Mouse (Mus musculus) brain, embryonic 14.5 days (tissue): ENCODE results near the gene Cd9.

Experiments
- CTCF ChIP-seq: fragments of 200-500 bp; IDR thresholded peaks from 2 replicates; pipeline ENCODE4 v1.5.1; 2012; ENCODE audit warnings: inconsistent platforms, mild to moderate bottlenecking, moderate library complexity, borderline replicate concordance; ENCODE audit not compliant: insufficient read depth, insufficient read length; ENCODE audit errors: extremely low read depth
- POLR2A ChIP-seq: fragments of 200-500 bp; IDR thresholded peaks from 2 replicates; pipeline ENCODE4 v1.6.1; 2012; ENCODE audit warnings: mild to moderate bottlenecking, inconsistent platforms, borderline replicate concordance; ENCODE audit not compliant: poor library complexity, insufficient read depth, insufficient read length, severe bottlenecking; ENCODE audit errors: extremely low read depth

GRCm38 (mm10) chr6:125445381-125445780 lies 49.2 kb downstream of the Cd9 start:
- TF ChIP-seq POLR2A (no peak), CTCF (no peak)
